Mouse (Mus musculus) embryonic fibroblast, embryonic 13.5 days (primary cell): ENCODE measurements at regions not wholly inside any gene's neighbourhood (a gene's known extent, or its start where the extent isn't known, plus 50 kb on each side); places are given as distances from the start of the nearest gene placed in this dataset.

Source experiments
- CTCF ChIP-seq: IDR thresholded peaks from 2 replicates; pipeline ENCODE4 v1.5.1; 2011; ENCODE audit warnings: mild to moderate bottlenecking, control low read depth, low read length, moderate library complexity, borderline replicate concordance; ENCODE audit not compliant: insufficient read depth
- POLR2A ChIP-seq: IDR thresholded peaks from 2 replicates; pipeline ENCODE4 v1.6.1; 2011; ENCODE audit warnings: low read depth, mild to moderate bottlenecking, control low read depth, low read length, moderate library complexity

GRCm38 (mm10) chr10:37325514-37326167, 186.9 kb upstream of the Marcks start:
- TF ChIP-seq POLR2A (no peak), CTCF (no peak)
